Mouse (Mus musculus): ENCODE measurements around the gene Rit1. TPM values are rescaled to one million over a fixed set of nuclear protein-coding genes. Genes with fewer than 3 reads are reported as not detected.
A peak's percentile ranks its signal among the peaks of the same experiment; 100 is the strongest.

Gene Rit1
- polyA plus RNA-seq, 1 experiment from 2014 or later = 98.4 TPM

DNA sequence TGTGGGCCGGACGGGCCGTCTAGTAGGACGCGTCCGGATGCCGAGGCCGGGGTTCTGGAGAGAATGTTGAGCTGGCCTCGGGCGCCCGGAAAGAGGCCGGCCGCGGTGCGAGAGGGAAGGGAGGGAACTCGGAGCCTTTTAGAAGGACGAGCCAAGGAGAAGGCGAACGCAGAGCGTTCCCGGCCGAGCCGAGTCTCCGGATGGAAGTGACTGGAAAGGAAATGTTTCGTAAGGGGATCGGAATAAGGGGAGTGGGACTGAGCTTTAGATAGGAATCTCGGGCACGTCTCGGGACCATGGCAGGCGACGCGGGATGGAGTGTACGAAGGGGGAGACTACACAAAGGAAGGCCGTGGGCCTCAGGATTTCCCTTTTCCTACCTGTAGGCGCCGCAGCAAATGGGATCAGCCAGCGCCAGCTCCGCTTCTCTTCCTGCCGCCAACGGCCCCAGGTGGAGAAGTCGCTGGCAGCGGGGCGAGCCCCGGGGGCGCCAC lies 30.6 kb upstream of the Rit1 start:
- 0% methylated on average over 42 of the region's 45 CpGs for WGBS
- DNase-seq (ENCODE audit: low spot score) = peak; percentile 76

GRCm38 (mm10) chr3:88686734-88687611 lies 29.7 kb upstream of the Rit1 start:
- ATAC-seq (no peak), DNase-seq (ENCODE audit: low spot score) (peak; percentile 18)
- TF ChIP-seq CTCF (IDR thresholded peaks at IDR 0.05) (no peak), EP300 (IDR thresholded peaks at IDR 0.05) (no peak)
- Histone ChIP-seq H3K27ac (ENCODE audit: low read length) (peak overlapping the region; percentile 99; the same call in 1 of the 2 replicates), H3K27me3 (replicated peaks; ENCODE audit: insufficient read depth, low read length) (no peaks in the 10 kb centered on the region), H3K4me3 (ENCODE audit: low read depth, low read length) (peak overlapping the region; percentile 97), H3K4me1 (ENCODE audit: insufficient read depth, low read depth, low read length) (peaks cover 7% of the 10 kb centered on the region; the same call in 1 of the 2 replicates), H3K9ac (replicated peaks; ENCODE audit: low read depth) (peak overlapping the region; percentile 98), H3K9me3 (ENCODE audit: low read length) (no peaks in the 10 kb centered on the region), H3K36me3 (ENCODE audit: insufficient read depth, low read length) (peaks cover 12% of the 10 kb centered on the region), H3K4me2 (replicated peaks; ENCODE audit: low read depth, low read length) (peak overlapping the region; percentile 71)
- 10% methylated on average over 13 of the region's 13 CpGs for WGBS

More for the DNA sequence above, 30.6 kb upstream of the Rit1 start:
- H3K27me3 ChIP-seq (replicated peaks; ENCODE audit: insufficient read depth, low read length) = no peaks in the 10 kb centered on the region
- peak; percentile 57 for TF ChIP-seq CTCF (IDR thresholded peaks at IDR 0.05)
- no peak for TF ChIP-seq EP300 (IDR thresholded peaks at IDR 0.05)
- peak overlapping the region; percentile 98 for H3K9ac ChIP-seq (replicated peaks; ENCODE audit: low read depth)
- H3K4me2 ChIP-seq (replicated peaks; ENCODE audit: low read depth, low read length) = peak overlapping the region; percentile 71
- H3K27ac ChIP-seq (ENCODE audit: low read length) = peak overlapping the region; percentile 99
- peaks cover 7% of the 10 kb centered on the region; the same call in 1 of the 2 replicates for H3K4me1 ChIP-seq (ENCODE audit: insufficient read depth, low read depth, low read length)
- H3K36me3 ChIP-seq (ENCODE audit: insufficient read depth, low read length) = peaks cover 8% of the 10 kb centered on the region
- no peaks in the 10 kb centered on the region for H3K9me3 ChIP-seq (ENCODE audit: low read length)
- peak; percentile 56 for ATAC-seq
- H3K4me3 ChIP-seq (ENCODE audit: low read depth, low read length) = peak overlapping the region; percentile 97

- Histone ChIP-seq H3K4me1 (ENCODE audit: insufficient read depth, low read depth, low read length) (peaks cover 7% of the 10 kb centered on the region; the same call in 1 of the 2 replicates), H3K36me3 (ENCODE audit: insufficient read depth, low read length) (peaks cover 16% of the 10 kb centered on the region), H3K27ac (ENCODE audit: low read length) (no peak overlapping the region), H3K9ac (replicated peaks; ENCODE audit: low read depth) (no peak overlapping the region), H3K27me3 (replicated peaks; ENCODE audit: insufficient read depth, low read length) (no peaks in the 10 kb centered on the region), H3K9me3 (ENCODE audit: low read length) (no peaks in the 10 kb centered on the region), H3K4me2 (replicated peaks; ENCODE audit: low read depth, low read length) (no peak overlapping the region), H3K4me3 (ENCODE audit: low read depth, low read length) (no peak overlapping the region)
- DNase-seq (ENCODE audit: low spot score) = no peak
- TF ChIP-seq CTCF (IDR thresholded peaks at IDR 0.05) (no peak), EP300 (IDR thresholded peaks at IDR 0.05) (no peak)
- WGBS = 72% methylated on average over 5 of the region's 5 CpGs
- ATAC-seq = no peak
Measured at GRCm38 (mm10) chr3:88689079-88689478, 27.6 kb upstream of the Rit1 start.

- peak; percentile 12; the same call in 1 of the 2 replicates for TF ChIP-seq CTCF (IDR thresholded peaks at IDR 0.05)
- no peak for TF ChIP-seq EP300 (IDR thresholded peaks at IDR 0.05)
- DNase-seq (ENCODE audit: low spot score) (no peak), ATAC-seq (no peak)
- H3K4me1 ChIP-seq (ENCODE audit: insufficient read depth, low read depth, low read length) = no peaks in the 10 kb centered on the region
- no peaks in the 10 kb centered on the region for H3K27me3 ChIP-seq (replicated peaks; ENCODE audit: insufficient read depth, low read length)
- H3K9me3 ChIP-seq (ENCODE audit: low read length) = no peaks in the 10 kb centered on the region
- no peak overlapping the region for H3K9ac ChIP-seq (replicated peaks; ENCODE audit: low read depth)
- no peak overlapping the region for H3K4me2 ChIP-seq (replicated peaks; ENCODE audit: low read depth, low read length)
- H3K36me3 ChIP-seq (ENCODE audit: insufficient read depth, low read length) = peaks cover 57% of the 10 kb centered on the region
- H3K4me3 ChIP-seq (ENCODE audit: low read depth, low read length) = no peak overlapping the region
- H3K27ac ChIP-seq (ENCODE audit: low read length) = no peak overlapping the region
Measured at GRCm38 (mm10) chr3:88695545-88695944, 21.1 kb upstream of the Rit1 start.

- no peak overlapping the region for H3K9ac ChIP-seq (replicated peaks; ENCODE audit: low read depth)
- H3K4me1 ChIP-seq (ENCODE audit: insufficient read depth, low read depth, low read length) = no peaks in the 10 kb centered on the region
- no peaks in the 10 kb centered on the region for H3K27me3 ChIP-seq (replicated peaks; ENCODE audit: insufficient read depth, low read length)
- H3K4me3 ChIP-seq (ENCODE audit: low read depth, low read length) = no peak overlapping the region
- no peak overlapping the region for H3K4me2 ChIP-seq (replicated peaks; ENCODE audit: low read depth, low read length)
- TF ChIP-seq EP300 (IDR thresholded peaks at IDR 0.05) (no peak), CTCF (IDR thresholded peaks at IDR 0.05) (no peak)
- DNase-seq (ENCODE audit: low spot score) (no peak), ATAC-seq (no peak)
- H3K36me3 ChIP-seq (ENCODE audit: insufficient read depth, low read length) = peaks cover 65% of the 10 kb centered on the region; the same call in 1 of the 2 replicates
- H3K9me3 ChIP-seq (ENCODE audit: low read length) = no peaks in the 10 kb centered on the region
- no peak overlapping the region for H3K27ac ChIP-seq (ENCODE audit: low read length)
- WGBS = 100% methylated on average over 1 of the region's 1 CpGs
Measured at GRCm38 (mm10) chr3:88698051-88698450, 18.6 kb upstream of the Rit1 start.

GRCm38 (mm10) chr3:88698834-88699233 lies 17.8 kb upstream of the Rit1 start:
- H3K36me3 ChIP-seq (ENCODE audit: insufficient read depth, low read length) = peaks cover 62% of the 10 kb centered on the region; the same call in 1 of the 2 replicates
- no peak overlapping the region for H3K4me2 ChIP-seq (replicated peaks; ENCODE audit: low read depth, low read length)
- ATAC-seq (no peak), DNase-seq (ENCODE audit: low spot score) (no peak)
- TF ChIP-seq EP300 (IDR thresholded peaks at IDR 0.05) (no peak), CTCF (IDR thresholded peaks at IDR 0.05) (no peak)
- H3K27ac ChIP-seq (ENCODE audit: low read length) = no peak overlapping the region
- no peaks in the 10 kb centered on the region for H3K27me3 ChIP-seq (replicated peaks; ENCODE audit: insufficient read depth, low read length)
- H3K9me3 ChIP-seq (ENCODE audit: low read length) = no peaks in the 10 kb centered on the region
- H3K4me1 ChIP-seq (ENCODE audit: insufficient read depth, low read depth, low read length) = no peaks in the 10 kb centered on the region
- H3K9ac ChIP-seq (replicated peaks; ENCODE audit: low read depth) = no peak overlapping the region
- WGBS = 91% methylated on average over 6 of the region's 6 CpGs
- no peak overlapping the region for H3K4me3 ChIP-seq (ENCODE audit: low read depth, low read length)
